Mouse (Mus musculus): ENCODE data around the gene Tmem86a. TPM values are rescaled to one million over a fixed set of nuclear protein-coding genes. Genes with fewer than 3 reads are reported as not detected.

Gene Tmem86a
- polyA plus RNA-seq, 1 experiment from 2014 or later: 25.5 TPM

- peaks cover 4% of the 10 kb centered on the region; the same call in 1 of the 2 replicates for H3K4me1 ChIP-seq
- no peak overlapping the region for H3K4me3 ChIP-seq
- no peak for ATAC-seq (ENCODE audit: insufficient number of reproducible peaks, low FRiP score, low TSS enrichment, low read depth)
- H3K4me2 ChIP-seq: no peak overlapping the region
- no peaks in the 10 kb centered on the region for H3K36me3 ChIP-seq
- WGBS: 77% methylated on average over 1 of the region's 1 CpGs
- no peak overlapping the region for H3K27ac ChIP-seq
- H3K27me3 ChIP-seq: no peaks in the 10 kb centered on the region
- H3K9ac ChIP-seq: no peak overlapping the region
- no peaks in the 10 kb centered on the region for H3K9me3 ChIP-seq
Measured at GRCm38 (mm10) chr7:47085075-47085474, 34.7 kb downstream of the Tmem86a start.

GRCm38 (mm10) chr7:47093935-47094334, 43.5 kb downstream of the Tmem86a start:
- Histone ChIP-seq H3K27ac (no peak overlapping the region), H3K9me3 (no peaks in the 10 kb centered on the region), H3K9ac (no peak overlapping the region), H3K4me3 (no peak overlapping the region), H3K4me1 (no peaks in the 10 kb centered on the region), H3K27me3 (no peaks in the 10 kb centered on the region), H3K36me3 (no peaks in the 10 kb centered on the region), H3K4me2 (no peak overlapping the region)
- WGBS: 89% methylated on average over 5 of the region's 5 CpGs
- ATAC-seq (ENCODE audit: insufficient number of reproducible peaks, low FRiP score, low TSS enrichment, low read depth): no peak

- Histone ChIP-seq H3K4me1 (no peaks in the 10 kb centered on the region), H3K4me2 (no peak overlapping the region), H3K36me3 (no peaks in the 10 kb centered on the region), H3K9me3 (no peaks in the 10 kb centered on the region), H3K27ac (no peak overlapping the region), H3K4me3 (no peak overlapping the region), H3K27me3 (no peaks in the 10 kb centered on the region), H3K9ac (no peak overlapping the region)
- ATAC-seq (ENCODE audit: insufficient number of reproducible peaks, low FRiP score, low TSS enrichment, low read depth): no peak
- WGBS: 63% methylated on average over 2 of the region's 2 CpGs
Measured at GRCm38 (mm10) chr7:47094969-47095368, 44.6 kb downstream of the Tmem86a start.

GRCm38 (mm10) chr7:47098044-47098443, 47.6 kb downstream of the Tmem86a start:
- H3K4me3 ChIP-seq: no peak overlapping the region
- H3K9ac ChIP-seq: no peak overlapping the region
- H3K27me3 ChIP-seq: no peaks in the 10 kb centered on the region
- WGBS: 60% methylated on average over 7 of the region's 7 CpGs
- no peaks in the 10 kb centered on the region for H3K36me3 ChIP-seq
- no peak overlapping the region for H3K27ac ChIP-seq
- ATAC-seq (ENCODE audit: insufficient number of reproducible peaks, low FRiP score, low TSS enrichment, low read depth): no peak
- no peak overlapping the region for H3K4me2 ChIP-seq
- no peaks in the 10 kb centered on the region for H3K9me3 ChIP-seq
- H3K4me1 ChIP-seq: no peaks in the 10 kb centered on the region

- Histone ChIP-seq H3K27ac (no peak overlapping the region), H3K27me3 (no peaks in the 10 kb centered on the region), H3K4me2 (no peak overlapping the region), H3K9me3 (no peaks in the 10 kb centered on the region), H3K36me3 (no peaks in the 10 kb centered on the region), H3K9ac (no peak overlapping the region), H3K4me1 (no peaks in the 10 kb centered on the region), H3K4me3 (no peak overlapping the region)
- 77% methylated on average over 7 of the region's 7 CpGs for WGBS
- no peak for ATAC-seq (ENCODE audit: insufficient number of reproducible peaks, low FRiP score, low TSS enrichment, low read depth)
Measured at GRCm38 (mm10) chr7:47099306-47099705, 48.9 kb downstream of the Tmem86a start.

- Histone ChIP-seq H3K4me2 (no peak overlapping the region), H3K9ac (no peak overlapping the region), H3K4me1 (no peaks in the 10 kb centered on the region), H3K9me3 (no peaks in the 10 kb centered on the region), H3K27ac (no peak overlapping the region), H3K27me3 (no peaks in the 10 kb centered on the region), H3K4me3 (no peak overlapping the region), H3K36me3 (no peaks in the 10 kb centered on the region)
- 68% methylated on average over 6 of the region's 6 CpGs for WGBS
- no peak for ATAC-seq (ENCODE audit: insufficient number of reproducible peaks, low FRiP score, low TSS enrichment, low read depth)
Measured at GRCm38 (mm10) chr7:47100615-47101014, 50.2 kb downstream of the Tmem86a start.

GRCm38 (mm10) chr7:47102970-47103369, 52.6 kb downstream of the Tmem86a start:
- ATAC-seq (ENCODE audit: insufficient number of reproducible peaks, low FRiP score, low TSS enrichment, low read depth): no peak
- no peak overlapping the region for H3K4me2 ChIP-seq
- H3K27ac ChIP-seq: no peak overlapping the region
- H3K9me3 ChIP-seq: no peaks in the 10 kb centered on the region
- H3K4me3 ChIP-seq: no peak overlapping the region
- H3K36me3 ChIP-seq: no peaks in the 10 kb centered on the region
- no peaks in the 10 kb centered on the region for H3K27me3 ChIP-seq
- H3K4me1 ChIP-seq: no peaks in the 10 kb centered on the region
- 56% methylated on average over 2 of the region's 2 CpGs for WGBS
- H3K9ac ChIP-seq: no peak overlapping the region

- Histone ChIP-seq H3K4me2 (no peak overlapping the region), H3K27ac (no peak overlapping the region), H3K4me3 (no peak overlapping the region), H3K27me3 (no peaks in the 10 kb centered on the region), H3K36me3 (no peaks in the 10 kb centered on the region), H3K9me3 (no peaks in the 10 kb centered on the region), H3K4me1 (no peaks in the 10 kb centered on the region), H3K9ac (no peak overlapping the region)
- 71% methylated on average over 1 of the region's 1 CpGs for WGBS
- ATAC-seq (ENCODE audit: insufficient number of reproducible peaks, low FRiP score, low TSS enrichment, low read depth): no peak
Measured at GRCm38 (mm10) chr7:47103671-47104414, 53.4 kb downstream of the Tmem86a start.

Small RNA genes within 50 kb of the gene (microRNA-seq; reads per million reads assigned to microRNA genes)
- not detected for gene Mir7056

Other genes with a start within 250 kb of the Tmem86a start
- 1,928 and 2,051 TPM in 2 replicates for gene Ldha, start 209.1 kb upstream of the Tmem86a start, polyA plus RNA-seq (2015; fragmentation: Nextera tagmentation; extraction: Ambion mirVana)
- 0.26 TPM in 1 of 2 replicates, not detected in the other for gene Ldhc, start 189.4 kb upstream of the Tmem86a start, polyA plus RNA-seq (2015; fragmentation: Nextera tagmentation; extraction: Ambion mirVana)
- 161 and 169 TPM in 2 replicates for gene Tsg101, start 130.6 kb upstream of the Tmem86a start, polyA plus RNA-seq (2015; fragmentation: Nextera tagmentation; extraction: Ambion mirVana)
- 11.1 and 11.2 TPM in 2 replicates for gene Uevld, start 92.1 kb upstream of the Tmem86a start, polyA plus RNA-seq (2015; fragmentation: Nextera tagmentation; extraction: Ambion mirVana)
- not detected in 2 replicates for gene Gm9999, start 67.0 kb upstream of the Tmem86a start, polyA plus RNA-seq (2015; fragmentation: Nextera tagmentation; extraction: Ambion mirVana)
- 23.3 and 23.9 TPM in 2 replicates for gene Spty2d1, start 42.2 kb upstream of the Tmem86a start, polyA plus RNA-seq (2015; fragmentation: Nextera tagmentation; extraction: Ambion mirVana)
- 0.09 and 0.50 TPM in 2 replicates for gene Ptpn5, start 83.1 kb downstream of the Tmem86a start, polyA plus RNA-seq (2015; fragmentation: Nextera tagmentation; extraction: Ambion mirVana)
- gene Mrgpra6, start 154.3 kb downstream of the Tmem86a start, polyA plus RNA-seq (2015; fragmentation: Nextera tagmentation; extraction: Ambion mirVana): not detected in 2 replicates
- gene Mrgpra9, start 202.2 kb downstream of the Tmem86a start, polyA plus RNA-seq (2015; fragmentation: Nextera tagmentation; extraction: Ambion mirVana): not detected in 2 replicates

Measured in limb, embryonic 15.5 days (tissue).